Mouse (Mus musculus) testis, postnatal 14 days (tissue): ENCODE measurements around the gene Zfp991.
"Not testable (repeated sequence)": the region's sequence is repeated elsewhere in the genome, so short reads cannot be mapped to it uniquely, and the experiment has no call there.

Experiments
- DNase-seq: peaks from one replicate; pipeline ENCODE4 v3.0.0; 2021; ENCODE audit warnings: low spot score

Zfp991 gene

GRCm38 (mm10) chr4:147131837-147132459 lies at the start of gene Zfp991:
Zfp991 (plus strand) TSS chr4:147132038.
- not testable (repeated sequence) for DNase-seq

- DNase-seq, result not testable (repeated sequence)
Measured at GRCm38 (mm10) chr4:147095641-147096040, 36.2 kb upstream of the Zfp991 start.

GRCm38 (mm10) chr4:147101666-147102626 lies 29.9 kb upstream of the Zfp991 start:
- DNase-seq, result peak; percentile 82

GRCm38 (mm10) chr4:147103814-147104213 lies 28.0 kb upstream of the Zfp991 start:
- not testable (repeated sequence) for DNase-seq

- not testable (repeated sequence) for DNase-seq
Measured at GRCm38 (mm10) chr4:147117839-147118238, 14.0 kb upstream of the Zfp991 start.

DNA sequence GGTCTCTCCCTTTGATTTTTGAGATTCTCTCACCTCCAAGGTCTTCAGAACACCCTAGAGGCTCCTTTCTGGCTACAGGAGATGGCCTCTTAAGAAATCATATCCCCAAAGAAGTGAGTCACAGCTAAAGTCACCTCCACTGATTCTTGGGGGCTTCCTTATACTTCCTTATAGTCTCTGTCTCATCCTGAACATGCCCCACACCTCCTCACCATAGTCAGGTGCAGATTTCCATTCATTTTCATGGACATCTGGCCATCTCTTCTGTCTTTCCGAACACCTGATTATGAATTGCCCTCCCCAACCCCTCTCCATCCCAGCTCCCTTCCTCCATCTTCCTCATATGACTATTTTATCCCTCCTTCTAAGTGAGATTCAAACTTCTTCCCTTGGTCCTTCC lies 9.6 kb upstream of the Zfp991 start:
- not testable (repeated sequence) for DNase-seq

- not testable (repeated sequence) for DNase-seq
Measured at GRCm38 (mm10) chr4:147123797-147124196, 8.0 kb upstream of the Zfp991 start.

- DNase-seq, result peak; percentile 76
Measured at GRCm38 (mm10) chr4:147124400-147125306, 7.2 kb upstream of the Zfp991 start.

DNA sequence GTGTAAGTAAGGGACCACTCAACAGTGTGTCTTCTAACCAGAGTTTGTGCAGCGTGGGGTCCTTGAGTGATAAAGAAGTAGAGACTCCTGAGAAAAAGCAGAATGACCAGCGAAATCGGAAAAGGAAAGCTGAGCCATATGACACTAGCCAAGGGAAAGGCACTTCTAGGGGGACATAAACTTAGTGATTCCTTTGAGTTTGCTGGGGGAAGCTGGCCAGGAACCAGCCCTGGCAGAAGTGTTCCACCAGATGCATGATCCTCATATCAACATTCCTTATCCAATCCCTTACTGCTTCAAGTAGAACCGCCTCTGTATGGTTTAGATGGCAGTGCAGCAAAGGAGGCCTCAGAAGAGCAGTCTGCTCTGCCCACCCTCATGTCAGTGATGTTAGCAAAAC lies 6.5 kb upstream of the Zfp991 start:
- not testable (repeated sequence) for DNase-seq

DNA sequence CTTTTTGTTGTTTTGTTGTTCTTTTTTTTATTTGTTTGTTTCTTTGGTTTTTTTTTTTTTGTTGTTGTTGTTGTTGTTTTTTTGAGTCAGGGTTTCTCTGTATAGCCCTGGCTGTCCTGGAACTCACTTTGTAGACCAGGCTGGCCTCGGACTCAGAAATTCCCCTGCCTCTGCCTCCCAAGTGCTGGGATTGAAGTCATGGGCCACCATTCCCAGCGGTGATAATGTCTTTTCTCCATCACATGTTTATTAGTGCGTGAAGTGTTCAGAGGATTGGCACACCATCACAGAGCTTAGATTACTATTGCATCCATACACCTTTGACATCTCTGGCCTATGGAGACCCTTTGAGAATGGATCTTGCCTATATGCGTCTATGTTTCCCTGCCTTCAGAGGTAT lies 6.0 kb upstream of the Zfp991 start:
- not testable (repeated sequence) for DNase-seq

- not testable (repeated sequence) for DNase-seq
Measured at GRCm38 (mm10) chr4:147126435-147126834, 5.4 kb upstream of the Zfp991 start.

DNA sequence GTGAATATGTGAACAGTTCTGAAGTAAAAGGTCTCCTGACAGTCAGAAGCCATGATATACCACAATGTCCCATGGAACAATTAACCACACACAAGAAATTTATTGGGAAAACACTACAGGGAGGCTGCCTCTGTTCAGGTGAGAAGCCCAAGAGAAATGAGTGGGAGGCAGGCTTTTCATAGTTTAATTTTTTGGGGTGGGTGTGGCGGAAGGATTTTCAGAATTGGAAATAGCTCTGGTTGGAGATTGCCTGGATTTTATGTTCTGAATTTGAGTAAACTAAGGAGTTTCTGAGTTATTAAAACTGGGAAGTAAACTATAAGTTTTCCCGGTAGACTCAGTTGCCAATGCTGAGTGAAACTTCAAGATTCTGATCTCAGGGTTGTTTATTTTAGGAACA lies 4.7 kb upstream of the Zfp991 start:
- DNase-seq, result not testable (repeated sequence)

DNA sequence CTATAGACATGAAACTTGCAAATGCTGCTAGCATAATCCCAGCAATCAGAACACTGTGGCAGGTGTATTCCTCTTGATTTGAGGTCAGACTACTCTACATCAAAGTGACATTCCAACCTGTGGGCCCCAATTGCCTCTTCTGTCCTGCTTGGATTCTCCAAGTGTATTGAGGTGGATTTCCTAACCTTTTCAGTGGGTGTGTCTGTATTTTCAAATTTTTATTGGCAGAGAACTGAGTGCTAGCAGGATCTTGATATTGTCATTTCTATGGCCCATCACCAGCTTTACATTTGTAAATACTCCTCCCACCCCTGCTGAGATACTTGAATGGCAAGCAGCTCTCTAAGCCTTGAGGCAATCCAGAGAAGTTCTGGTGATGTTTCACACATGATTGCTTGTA lies 3.7 kb upstream of the Zfp991 start:
- not testable (repeated sequence) for DNase-seq

- DNase-seq, result not testable (repeated sequence)
Measured at GRCm38 (mm10) chr4:147133596-147133995, 1.8 kb downstream of the Zfp991 start.

- not testable (repeated sequence) for DNase-seq
Measured at GRCm38 (mm10) chr4:147141757-147142156, 9.9 kb downstream of the Zfp991 start.

DNA sequence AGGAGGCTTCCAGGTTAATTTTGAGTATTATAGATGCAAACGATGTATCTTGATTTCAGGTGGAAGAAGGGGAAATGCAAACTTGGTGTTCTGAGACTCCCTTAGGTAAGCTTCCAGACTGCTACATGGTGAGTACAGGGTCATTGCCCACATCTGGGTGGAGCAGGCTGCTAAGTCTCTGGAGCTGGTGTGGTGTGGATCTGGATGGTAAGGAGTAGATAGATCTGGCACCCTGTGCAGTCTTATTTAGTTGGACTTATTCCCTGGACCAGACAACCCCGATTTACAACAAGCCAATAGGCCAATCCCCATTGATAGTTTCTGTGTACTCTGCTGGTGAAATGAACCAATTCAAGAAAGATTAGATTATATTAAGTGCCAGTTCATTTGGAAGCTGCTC lies 33.4 kb downstream of the Zfp991 start:
- DNase-seq, result not testable (repeated sequence)

DNA sequence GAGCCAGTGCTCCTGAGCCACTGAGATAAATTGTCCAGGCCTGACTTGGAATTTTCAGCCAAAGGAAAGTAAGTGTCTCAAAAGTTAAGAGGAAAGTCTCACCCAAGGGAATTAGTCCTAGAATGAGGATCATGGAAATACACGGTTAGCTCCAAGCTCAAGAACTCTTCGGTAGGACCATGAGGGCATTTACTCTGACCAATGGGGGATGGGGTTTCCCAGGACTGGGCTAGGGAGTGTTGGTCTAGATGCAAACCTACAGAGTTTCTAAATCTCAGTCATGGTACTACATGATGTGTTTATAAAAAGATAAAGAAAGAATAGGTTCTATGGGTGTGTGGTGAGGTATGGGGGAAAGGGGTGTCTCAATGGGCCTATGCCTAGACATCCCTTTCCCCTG lies 38.7 kb downstream of the Zfp991 start:
- DNase-seq, result not testable (repeated sequence)

DNA sequence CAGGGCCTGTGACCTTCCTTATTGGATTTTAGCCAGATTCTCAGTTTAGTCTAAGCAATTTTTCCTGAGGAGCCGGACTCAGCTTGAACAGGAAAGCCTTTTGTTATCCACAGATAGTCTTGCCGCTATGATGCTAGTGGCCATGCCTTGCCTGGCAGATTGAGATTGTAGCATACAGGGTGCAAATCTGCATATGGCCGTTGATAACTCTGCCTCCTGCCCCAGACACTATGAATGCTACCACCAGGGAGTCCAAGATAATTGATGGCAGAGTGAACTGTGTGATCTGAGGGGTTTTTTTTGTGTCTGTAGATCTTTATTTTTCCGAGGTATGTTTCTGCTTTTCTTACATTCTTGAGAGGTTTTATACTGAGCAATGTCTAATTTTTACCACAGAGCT lies 39.7 kb downstream of the Zfp991 start:
- DNase-seq, result not testable (repeated sequence)

DNA sequence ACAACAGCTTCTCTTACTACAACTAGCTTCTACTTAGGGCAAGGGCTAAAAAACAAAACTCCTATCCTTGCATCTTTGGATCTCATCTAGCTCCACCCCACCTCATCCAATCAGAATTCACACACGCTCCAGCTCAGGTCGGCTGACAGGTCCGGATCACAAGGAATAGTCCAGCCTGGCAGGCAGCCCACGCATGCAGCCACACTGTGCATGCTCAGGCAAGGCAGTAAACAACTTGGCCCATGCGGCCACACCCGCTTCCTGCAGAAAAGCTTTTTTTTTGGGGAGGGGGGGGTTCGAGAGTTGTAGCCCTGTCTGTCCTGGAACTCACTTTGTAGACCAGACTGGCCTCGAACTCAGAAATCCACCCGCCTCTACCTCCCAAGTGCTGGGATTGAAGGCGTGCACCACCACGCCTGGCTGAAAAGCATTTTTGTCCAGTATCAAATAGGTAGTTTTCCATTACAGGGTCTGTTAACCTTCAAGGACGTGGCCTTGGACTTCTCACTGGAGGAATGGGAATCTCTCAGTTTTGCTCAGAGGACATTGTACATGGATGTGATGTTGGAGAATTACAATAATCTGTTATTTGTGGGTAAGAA lies 44.5 kb downstream of the Zfp991 start:
- not testable (repeated sequence) for DNase-seq

DNA sequence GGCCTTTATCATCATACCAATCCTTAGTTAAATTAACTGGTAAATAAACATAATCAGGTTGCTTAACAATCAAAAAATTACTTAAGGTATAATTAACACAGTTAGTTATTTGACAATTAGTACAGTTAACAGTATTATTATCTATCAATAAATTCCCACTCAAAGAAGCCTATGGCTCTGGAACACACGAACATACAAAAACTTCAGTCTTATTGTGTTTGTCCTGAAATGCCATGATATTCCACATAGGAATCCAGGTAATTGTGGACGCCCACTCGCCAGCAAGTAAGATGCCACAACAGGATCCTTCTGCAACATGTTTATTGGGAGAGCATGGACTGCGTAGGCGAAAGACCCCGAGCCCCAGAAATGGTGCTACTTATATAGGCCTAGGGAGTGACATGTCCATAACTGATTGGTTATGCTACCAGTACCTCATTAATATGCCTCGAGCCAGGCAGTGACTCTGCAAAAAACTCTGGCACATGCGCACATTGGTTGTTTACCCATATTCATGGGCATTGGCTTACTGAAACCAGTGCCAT lies 49.4 kb downstream of the Zfp991 start:
- DNase-seq, result not testable (repeated sequence)
